Mouse (Mus musculus): ENCODE results near the gene Luc7l.
A peak's percentile ranks its signal among the peaks of the same experiment; 100 is the strongest.

The Luc7l gene

DNA sequence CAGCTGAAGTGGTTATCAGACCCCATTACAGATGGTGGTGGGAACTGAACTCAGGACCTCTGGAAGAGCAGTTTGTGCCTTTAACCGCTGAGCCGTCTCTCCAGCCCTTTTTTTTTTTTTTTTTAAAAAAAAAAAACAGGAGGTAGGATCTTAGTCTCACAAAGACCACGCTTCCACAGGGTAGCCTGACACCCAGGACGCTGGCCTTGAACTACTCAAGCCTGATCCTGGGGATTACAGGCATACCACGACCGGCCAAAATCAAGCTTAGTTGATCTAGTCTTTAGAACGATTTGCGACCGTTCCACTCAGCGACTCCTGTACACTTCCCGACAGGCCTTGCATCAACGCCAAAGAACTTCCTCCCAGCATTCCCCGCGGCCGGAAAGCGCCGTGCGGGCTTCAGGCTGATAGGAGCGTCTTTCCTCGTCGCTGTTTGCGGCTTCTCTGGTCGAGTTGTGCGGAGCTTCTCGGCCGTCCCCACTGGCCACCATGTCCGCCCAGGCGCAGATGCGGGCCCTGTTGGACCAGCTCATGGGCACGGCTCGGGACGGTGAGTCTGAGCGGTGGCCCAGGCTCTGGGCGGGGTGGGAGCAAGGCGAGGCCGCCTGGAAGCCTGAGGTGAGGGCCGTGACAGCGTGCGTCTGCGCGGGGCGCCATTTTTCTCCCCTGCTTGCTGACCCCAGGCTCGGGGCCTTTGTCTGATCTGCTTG lies at the start of gene Luc7l:
TSS of gene Luc7l (plus strand) at position 358 of the 713 bp plus-strand sequence.
- DNase-seq (ENCODE audit: low read depth, low spot score): peak; percentile 88

DNA sequence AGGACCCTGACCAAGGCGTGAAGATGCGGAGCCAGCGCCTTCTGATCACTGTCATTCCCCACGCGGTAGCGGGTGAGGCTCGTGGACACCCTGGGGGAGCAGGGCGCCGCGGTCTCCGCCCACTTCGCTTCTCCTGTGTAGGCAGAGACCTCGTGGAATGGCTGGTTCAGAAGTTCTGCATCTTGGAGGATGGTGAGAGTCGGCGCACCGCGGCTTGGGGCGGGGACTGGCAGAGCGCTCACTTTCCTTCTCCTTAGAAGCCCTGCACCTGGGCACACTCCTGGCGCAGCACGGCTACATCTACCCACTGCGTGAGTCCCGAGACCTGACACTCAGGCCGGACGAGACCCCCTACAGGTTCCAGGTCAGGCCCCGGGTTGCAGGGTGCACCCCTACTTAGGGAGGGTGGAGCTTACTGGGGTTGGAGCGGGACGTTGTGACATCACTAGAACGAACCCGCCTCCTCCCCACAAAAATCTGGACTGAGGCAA lies 49.3 kb upstream of the Luc7l start:
- no peak for DNase-seq (ENCODE audit: low read depth, low spot score)

DNA sequence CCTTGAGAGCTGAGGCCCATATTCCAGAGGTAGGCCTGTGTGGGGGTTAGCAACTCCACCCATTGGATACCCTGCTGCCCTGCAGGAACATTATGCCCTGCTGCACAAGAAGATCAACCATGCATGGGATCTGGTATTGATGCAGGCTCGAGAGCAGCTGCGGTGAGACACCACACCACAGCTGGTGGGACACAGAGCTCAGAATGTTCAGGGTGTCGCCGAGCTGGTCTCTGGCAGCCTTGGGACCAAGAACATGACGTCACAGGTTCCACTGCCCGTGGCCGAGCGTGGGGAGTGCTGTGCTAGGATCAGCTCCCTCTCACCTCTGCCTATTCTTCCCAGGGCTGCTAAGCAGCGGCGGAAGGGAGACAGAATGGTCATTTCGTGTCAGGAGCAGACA lies 47.9 kb upstream of the Luc7l start:
- DNase-seq (ENCODE audit: low read depth, low spot score): no peak

DNA sequence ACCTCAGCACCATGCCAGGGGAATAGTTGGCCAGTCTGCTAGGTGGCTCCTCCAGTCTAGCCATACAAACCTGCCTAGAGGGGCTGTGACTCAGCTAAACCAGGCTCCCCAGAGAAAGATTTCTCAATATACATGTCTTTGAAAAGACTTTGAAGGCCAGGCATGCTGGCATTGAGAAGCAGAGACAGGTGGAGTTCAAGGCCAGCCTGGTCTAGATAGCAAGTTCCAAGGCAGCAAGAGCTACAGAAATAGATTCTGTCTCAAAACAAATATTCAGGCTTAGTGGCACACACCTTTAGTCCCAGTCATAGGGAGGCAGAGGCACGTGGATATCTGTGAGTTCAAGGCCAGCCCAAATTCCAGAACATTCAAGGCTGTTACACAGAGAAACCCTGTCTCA lies 46.3 kb upstream of the Luc7l start:
- DNase-seq (ENCODE audit: low read depth, low spot score): no peak

DNA sequence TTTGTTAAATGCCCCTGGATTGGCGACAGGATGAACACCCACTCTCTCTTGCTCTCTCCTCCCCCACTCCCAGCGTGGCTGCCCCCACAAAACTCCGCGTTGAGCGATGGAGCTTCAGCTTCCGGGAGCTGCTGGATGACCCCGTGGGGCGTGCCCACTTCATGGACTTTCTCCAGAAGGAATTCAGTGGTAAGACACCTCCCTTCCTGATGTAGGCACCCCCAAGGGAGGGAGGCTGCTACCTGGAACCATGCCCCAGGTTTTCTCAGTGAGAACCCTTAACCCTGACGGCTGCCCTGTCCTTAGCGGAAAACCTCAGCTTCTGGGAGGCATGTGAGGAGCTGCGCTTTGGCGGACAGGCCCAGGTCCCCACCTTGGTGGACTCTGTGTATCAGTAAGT lies 45.0 kb upstream of the Luc7l start, which contains the start of gene Arhgdig:
TSS of gene Arhgdig (minus strand) at position 101 of the 400 bp plus-strand sequence.
- no peak for DNase-seq (ENCODE audit: low read depth, low spot score)

DNA sequence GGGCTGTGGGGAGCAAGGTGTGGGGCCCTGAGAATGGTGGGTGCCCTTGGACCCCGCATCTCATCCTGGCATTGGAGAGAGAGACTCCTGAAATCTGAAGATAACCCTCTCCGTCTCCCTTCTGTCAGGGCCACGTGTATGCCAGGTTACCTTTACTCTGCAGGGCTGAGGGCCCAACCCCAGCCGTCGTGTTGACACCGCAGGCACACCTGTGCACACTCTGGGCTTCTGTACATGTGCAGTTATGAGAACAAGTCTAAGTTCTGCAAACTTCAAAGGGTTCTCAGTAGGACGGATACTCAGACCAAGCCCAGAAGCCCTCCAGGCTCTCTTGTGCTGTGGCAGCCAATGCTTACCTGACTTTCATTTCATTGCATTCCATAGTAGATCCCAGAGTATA lies 40.5 kb upstream of the Luc7l start:
- no peak for DNase-seq (ENCODE audit: low read depth, low spot score)

DNA sequence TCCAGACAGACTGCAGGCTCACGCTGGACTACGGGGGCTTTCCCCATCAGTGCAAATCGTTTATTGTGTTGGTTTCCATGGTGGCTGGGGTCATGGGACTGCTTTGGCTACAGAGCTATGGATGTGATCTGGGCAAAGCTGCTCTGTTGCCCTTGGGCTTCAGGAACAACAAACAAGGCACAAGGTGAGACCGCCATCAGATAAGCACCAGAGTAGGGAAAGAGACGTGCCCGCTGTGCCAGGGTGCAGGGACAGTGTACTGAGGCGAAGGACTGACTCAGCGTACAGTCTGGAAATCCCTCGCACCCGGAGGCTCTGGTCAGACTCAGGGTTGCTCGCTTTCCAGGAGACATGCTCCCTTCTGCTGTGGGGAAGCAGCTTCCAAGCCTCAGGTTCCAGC lies 40.0 kb upstream of the Luc7l start:
- DNase-seq (ENCODE audit: low read depth, low spot score): no peak

DNA sequence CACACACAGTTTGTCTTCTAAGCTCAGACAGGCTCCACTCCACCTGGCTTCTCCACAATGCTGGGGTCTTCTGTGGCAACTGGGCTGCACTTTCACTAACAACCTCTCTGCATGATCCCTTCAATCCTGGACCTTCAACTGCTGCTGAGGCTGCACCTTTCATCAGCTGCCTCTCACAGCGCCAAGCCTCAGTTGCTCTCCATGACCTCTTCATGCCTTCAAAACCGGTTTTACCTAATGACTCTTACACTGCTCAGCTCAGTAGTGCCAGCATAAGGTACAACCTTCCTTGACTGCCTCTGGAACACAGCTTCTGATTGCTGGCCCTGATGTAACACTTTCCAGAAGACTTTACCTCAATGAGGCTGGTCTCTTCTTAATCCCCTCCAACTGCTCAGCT lies 31.2 kb upstream of the Luc7l start:
- no peak for DNase-seq (ENCODE audit: low read depth, low spot score)

DNA sequence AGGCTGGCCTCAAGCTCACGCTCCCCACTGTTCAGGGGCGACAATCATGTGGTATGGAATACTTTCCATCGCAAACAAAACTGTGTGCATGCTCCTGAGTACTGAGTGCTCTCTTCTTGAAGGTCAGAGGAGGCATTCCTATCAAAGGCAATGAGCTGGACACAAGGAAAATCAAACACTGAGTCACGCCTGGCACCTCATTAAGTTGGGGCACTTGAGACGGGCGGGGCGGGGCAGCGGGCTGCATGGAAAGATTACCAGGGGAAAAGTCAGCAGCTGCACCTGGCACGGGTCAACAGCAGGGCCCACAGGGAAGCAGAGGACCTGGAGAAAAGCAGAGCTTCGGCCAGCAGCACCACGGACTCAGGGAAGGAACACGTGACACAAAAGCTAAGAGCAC lies 27.5 kb upstream of the Luc7l start:
- no peak for DNase-seq (ENCODE audit: low read depth, low spot score)

DNA sequence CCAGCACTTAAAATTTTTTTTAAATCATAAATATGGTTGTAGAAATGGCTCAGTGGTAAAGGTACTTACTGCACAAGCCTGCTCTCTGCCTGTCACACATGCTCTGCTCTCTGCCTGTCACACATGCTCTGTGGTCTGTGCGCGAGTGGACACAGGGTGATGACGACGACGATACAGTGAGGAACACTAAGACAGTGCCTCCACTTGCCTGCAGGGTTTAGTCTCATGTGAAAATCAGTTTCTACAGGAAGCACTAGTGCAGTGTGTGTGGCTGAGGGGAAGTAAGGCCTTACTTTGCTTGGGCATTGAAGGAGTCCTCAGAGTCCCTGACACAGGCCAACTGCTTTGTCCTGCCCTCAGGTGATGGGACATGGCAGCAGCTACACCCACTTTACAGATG lies 22.9 kb upstream of the Luc7l start:
- DNase-seq (ENCODE audit: low read depth, low spot score): no peak

DNA sequence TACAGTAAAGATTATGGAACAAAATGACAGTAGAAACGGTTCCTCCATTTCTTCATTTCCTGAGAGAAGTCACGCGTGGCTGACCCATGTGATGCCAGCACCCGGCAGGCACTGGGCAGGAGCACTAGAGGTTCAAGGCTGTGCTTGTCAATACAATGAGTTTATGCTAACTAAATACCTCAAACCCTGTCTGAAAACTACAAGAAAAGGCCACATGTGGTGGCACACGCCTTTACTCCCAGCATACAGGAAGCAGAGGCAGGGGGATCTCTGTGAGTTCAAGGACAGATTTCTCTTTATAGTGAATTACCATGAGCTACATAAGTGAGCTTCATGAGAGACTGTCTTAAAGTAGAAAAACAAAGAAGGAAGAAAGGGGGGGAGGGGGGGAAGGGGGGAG lies 21.5 kb upstream of the Luc7l start:
- DNase-seq (ENCODE audit: low read depth, low spot score): no peak

DNA sequence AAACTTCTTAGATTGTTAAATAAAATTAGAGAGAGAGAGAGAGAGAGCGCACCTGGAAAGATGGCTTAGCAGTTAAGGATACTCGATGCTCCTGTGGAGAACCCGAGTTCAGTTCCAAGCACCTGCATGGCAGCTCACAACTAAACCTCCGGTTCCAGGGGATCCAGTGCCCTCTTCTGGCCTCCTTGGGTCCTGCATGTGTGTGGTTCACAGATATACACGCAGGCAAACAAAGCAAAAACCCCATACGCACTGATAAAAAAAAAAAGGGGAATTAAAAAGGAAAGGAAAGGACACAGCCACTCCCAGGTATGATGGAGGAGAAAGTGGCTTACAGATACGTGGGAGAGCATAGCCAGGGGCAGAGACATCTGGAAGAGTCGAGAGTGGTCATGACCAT lies 19.8 kb upstream of the Luc7l start:
- DNase-seq (ENCODE audit: low read depth, low spot score): no peak

DNA sequence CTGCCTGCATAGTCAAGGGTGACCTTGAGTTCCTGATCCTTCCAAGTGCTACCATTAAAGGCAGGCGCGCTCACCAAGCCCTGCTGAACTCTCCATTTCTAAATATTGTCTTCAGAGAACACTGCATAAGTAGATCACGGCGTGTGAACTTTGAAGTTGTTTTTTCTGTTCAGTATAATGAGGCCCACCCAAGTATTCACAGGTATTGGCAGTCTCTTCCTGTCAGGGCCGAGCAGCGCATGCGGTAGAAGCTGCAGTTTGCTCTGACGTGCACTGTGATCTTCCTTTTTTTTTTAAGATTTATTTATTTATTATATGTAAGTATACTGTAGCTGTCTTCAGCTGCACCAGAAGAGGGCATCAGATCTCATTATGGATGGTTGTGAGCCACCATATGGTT lies 18.3 kb upstream of the Luc7l start:
- DNase-seq (ENCODE audit: low read depth, low spot score): no peak

DNA sequence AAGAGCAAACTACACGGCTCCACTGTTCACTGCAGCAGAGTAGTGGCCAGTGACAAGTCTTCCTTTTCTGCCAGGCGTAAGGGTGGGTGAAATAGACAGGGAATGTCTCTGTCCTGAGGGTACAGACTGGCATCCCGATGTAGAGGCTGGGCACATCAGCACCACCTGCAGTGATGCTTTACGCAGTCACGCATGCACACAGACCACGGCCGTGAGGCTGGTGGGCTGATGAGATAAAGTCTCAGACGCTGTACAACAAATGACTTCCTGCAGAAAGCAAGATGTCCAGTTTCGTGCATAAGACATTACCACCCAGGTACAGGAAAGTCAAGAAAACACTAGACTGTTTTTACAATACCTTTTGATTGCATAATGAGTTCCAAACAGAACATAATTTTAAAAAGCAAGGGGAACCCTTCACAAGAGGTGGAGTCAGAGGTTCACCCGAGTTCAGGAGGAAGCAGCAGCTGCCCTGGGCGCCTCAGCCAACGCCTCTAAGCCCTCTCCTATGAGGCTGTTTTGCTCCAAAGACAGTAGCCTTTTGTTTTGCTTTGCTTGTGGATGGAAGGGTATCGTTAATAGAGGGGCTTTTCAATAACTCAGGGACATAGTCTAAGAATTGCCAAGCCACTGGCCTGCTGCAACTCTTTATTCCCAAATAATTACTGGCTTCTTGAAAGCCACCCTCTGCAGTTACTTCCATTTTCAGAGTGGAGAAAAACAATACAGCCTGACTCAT lies 17.4 kb upstream of the Luc7l start:
- no peak for DNase-seq (ENCODE audit: low read depth, low spot score)

DNA sequence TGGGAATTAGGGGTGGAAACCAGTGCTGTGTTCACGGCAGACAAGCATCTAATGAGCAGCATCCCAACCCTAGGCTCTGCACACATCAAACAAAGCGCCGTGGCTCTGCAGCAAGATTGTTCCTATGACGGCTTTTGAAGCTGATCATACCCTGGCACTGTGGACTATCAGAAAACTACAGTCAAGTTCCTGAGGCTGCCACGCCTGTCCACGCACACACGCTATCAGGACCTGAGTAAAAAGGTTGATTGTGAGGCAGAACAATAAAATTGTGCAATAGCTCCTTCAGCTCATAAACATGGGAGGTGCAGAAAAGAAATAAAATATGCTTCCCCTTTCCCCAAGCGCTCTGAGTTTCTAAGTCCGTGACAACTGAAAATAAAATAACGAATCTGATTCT lies 15.0 kb upstream of the Luc7l start:
- no peak for DNase-seq (ENCODE audit: low read depth, low spot score)

DNA sequence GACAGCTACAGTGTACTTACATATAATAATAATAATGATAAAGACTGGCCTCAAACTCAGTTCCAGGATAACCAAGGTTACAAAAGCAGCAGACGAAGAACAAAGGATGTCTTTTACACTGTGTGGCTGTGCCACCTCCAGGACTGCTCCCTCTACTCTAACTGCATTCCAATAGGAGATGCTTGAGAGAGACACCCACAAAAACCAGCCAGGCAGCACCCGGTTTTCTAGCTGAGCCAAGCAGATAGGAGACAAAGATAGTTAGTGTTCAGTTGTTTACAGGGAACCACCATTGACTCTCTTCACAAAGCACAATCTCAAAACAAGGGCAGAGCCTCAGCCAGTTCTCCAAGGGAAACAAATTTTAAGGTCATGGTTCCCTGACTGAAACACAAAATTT lies 13.1 kb upstream of the Luc7l start:
- DNase-seq (ENCODE audit: low read depth, low spot score): no peak

DNA sequence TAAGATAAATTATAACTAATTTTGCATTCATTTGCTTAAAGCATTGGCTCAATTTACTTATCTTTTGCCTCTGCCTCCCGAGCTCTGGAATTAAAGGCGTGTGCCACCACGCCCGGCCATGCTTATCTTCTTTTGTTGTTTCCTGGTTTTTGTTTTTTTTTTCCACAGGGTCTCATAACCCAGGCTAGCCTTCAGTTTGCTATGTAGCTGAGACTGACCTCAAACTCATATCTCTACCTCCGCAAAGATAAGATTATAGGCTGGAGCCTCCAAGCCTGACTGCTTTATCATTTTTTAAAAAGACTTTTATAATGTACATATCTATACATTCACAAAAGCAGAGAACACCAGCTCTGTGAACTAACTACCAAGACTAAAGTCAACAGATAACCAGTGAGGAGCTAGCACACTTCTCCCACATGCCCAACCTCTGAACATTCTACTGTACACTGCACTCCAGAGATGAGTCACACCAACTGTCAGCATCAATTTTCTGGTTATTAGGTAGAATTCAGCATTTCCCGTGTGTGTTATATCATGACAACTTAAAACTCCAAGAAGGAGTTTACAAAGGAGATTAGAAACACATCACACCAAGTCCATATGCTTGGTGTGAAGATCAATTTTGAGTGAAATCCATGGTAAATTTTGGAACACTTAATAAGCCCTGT lies 12.4 kb upstream of the Luc7l start:
- no peak for DNase-seq (ENCODE audit: low read depth, low spot score)

DNA sequence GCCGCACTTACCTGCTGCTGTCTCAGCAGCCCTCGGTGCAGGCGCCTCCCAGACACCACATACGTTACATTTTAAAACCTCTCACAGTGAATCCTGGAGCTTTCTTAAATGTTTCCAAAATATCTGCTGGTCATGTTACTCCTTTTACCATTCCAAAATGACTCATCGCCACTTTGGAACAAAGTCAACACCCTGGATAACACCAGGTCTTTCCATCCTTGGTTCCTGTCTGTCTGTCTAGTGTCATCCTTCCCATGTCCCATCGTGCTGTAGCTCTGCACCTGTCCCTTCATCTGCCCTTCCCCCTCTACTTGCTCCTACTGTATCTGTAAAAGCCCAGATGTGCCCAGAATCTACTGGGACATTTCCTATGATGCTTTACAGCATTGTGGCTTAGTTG lies 11.7 kb upstream of the Luc7l start:
- DNase-seq (ENCODE audit: low read depth, low spot score): no peak

DNA sequence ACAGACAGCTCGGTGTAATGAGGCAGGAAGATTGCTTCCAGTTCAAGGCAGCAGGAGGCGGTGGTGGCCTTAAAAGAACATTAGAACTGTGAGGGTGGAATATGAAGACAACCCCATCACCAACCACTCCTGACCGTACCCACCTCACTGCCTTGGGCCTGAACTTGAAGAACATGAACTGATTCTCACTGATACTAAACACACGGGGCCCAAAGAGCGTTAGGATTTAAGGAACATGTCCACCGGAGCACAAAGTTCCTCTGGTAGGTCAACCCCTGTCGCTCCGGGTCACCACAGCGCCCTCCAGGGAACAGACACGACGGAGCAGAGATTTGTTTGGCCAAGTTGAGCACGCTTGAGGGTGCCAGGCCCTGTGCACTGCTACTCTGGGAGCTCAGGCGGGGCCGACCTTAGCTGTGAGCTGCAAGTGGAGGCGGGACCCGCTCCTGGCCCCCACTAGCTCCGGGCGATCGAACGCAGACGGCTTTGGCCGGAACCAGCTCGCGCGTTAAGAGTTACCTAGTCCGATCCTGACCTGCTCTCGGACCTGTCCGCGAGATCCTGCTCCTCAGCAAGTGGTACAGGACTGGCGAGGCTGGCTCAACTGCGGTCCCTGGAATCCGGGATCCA lies 9.1 kb upstream of the Luc7l start:
- peak; percentile 38 for DNase-seq (ENCODE audit: low read depth, low spot score)

DNA sequence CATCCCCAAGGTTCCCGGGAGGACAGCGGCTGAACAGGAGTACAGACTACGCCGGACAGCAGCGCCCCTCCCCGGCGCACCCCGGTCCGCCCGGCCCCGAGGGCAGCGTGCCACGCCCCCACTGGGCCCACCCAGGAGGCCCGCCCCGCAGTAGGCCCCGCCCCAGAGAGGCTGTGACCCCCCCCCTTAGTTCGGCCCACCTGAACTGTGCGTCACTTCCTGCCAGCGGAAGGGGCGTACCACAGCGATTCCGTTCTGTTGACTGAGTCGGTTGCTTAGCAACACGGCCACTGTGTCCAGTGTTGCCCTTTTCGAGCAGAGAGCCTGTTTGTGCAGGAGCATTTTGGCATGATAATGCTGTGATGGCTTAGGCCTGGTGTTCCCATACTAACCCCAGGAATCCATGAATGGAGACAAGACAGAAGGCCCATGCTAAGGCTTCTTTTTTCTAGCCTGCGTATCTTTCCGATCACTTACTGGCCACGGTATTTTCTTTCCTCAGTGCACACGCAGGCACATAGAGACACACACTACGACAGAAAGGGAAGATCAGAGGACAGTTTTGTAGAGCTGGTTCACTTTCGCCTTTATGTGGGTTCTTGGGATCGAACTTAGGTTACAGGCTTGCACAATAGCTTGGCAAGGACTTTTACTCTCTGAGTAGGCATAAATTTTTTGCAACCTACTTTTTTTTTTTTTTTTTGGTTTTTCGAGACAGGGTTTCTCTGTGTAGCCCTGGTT lies 8.4 kb upstream of the Luc7l start, which contains the start of gene Fam234a:
TSS of gene Fam234a (minus strand) at position 142 of the 741 bp plus-strand sequence.
- DNase-seq (ENCODE audit: low read depth, low spot score): peak; percentile 94

DNA sequence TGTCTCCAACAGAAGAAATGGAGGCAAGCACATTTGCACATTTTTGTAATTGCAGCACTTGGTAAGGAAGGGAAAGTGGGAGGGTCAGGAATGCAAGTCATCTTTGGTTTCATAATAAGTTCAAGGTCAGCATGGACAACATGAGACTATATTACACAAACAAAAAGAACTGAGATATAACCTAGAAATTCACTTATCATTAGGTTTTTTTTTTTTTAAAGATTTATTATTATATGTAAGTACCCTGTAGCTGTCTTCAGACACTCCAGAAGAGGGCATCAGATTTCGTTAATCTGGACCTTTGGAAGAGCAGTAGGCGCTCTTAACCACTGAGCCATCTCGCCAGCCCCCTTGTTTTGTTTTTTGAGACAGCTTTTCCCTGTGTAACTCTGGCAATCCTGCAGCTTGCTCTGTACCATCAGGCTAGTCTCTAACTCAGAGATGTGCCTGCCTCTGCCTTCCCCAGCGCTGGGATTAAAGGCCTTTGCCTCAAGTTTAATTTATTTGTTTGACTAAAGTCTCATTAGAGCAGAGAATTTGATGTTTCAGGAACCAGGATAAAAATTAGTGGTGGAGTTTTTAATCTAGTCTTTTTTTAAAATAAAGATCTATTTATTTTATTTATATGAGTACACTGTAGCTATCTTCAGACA lies 684 bp upstream of the Luc7l start:
- no peak for DNase-seq (ENCODE audit: low read depth, low spot score)
